Mouse (Mus musculus) heart, embryonic 11.5 days (tissue): ENCODE measurements around the gene Gm17387. TPM values are rescaled to one million over a fixed set of nuclear protein-coding genes. Genes with fewer than 3 reads are reported as not detected.

Source experiments
- ATAC-seq: fragments of 200-750 bp; cut with Nextera tagmentation; replicated peaks from 2 replicates; pipeline ENCODE4 v1.8.0; 2017; ENCODE audit warnings: moderate library complexity; ENCODE audit not compliant: insufficient number of reproducible peaks, low FRiP score, low TSS enrichment
- H3K27ac ChIP-seq: fragments of 300-500 bp; sonication (generic); 2 replicates; pipeline ENCODE4 v1.5.1; 2014; ENCODE audit warnings: mild to moderate bottlenecking, low read depth, low read length
- H3K27me3 ChIP-seq: fragments of 300-500 bp; sonication (generic); 2 replicates; pipeline ENCODE4 v1.6.1; 2014; ENCODE audit warnings: mild to moderate bottlenecking, low read length, mixed read lengths; ENCODE audit not compliant: control insufficient read depth, insufficient read depth
- H3K36me3 ChIP-seq: fragments of 300-500 bp; sonication (generic); 2 replicates; pipeline ENCODE4 v1.6.1; 2014; ENCODE audit warnings: mild to moderate bottlenecking, low read length, moderate library complexity, mixed read lengths; ENCODE audit not compliant: control insufficient read depth, insufficient read depth
- H3K4me1 ChIP-seq: fragments of 300-500 bp; sonication (generic); 2 replicates; pipeline ENCODE4 v1.6.1; 2014; ENCODE audit warnings: low read length; ENCODE audit not compliant: control insufficient read depth, insufficient read depth
- H3K4me2 ChIP-seq: fragments of 300-500 bp; sonication (generic); 2 replicates; pipeline ENCODE4 v1.6.1; 2014; ENCODE audit warnings: mild to moderate bottlenecking, moderate library complexity
- H3K4me3 ChIP-seq: fragments of 300-500 bp; sonication (generic); 2 replicates; pipeline ENCODE4 v1.5.1; 2014; ENCODE audit warnings: low read depth, low read length
- H3K9ac ChIP-seq: fragments of 300-500 bp; sonication (generic); 2 replicates; pipeline ENCODE4 v1.6.1; 2014; ENCODE audit warnings: mild to moderate bottlenecking, low read depth, low read length, moderate library complexity
- H3K9me3 ChIP-seq: fragments of 300-500 bp; sonication (generic); replicated peaks from 2 replicates; pipeline ENCODE4 v1.6.1; 2016; ENCODE audit warnings: low read length; ENCODE audit not compliant: control insufficient read depth
- WGBS: fragments of 180-500 bp; shearing (Covaris S2); extraction: QIAGEN DNeasy Blood & Tissue Kit; methylation state at CpG from one replicate; pipeline ENCODE4 v1.1.7; 2014; ENCODE audit not compliant: insufficient replicate concordance; 5-methylcytosine and 5-hydroxymethylcytosine counted together
- polyA plus RNA-seq: library from polyadenylated mRNA; unstranded; fragments of >200 nt; fragmentation: Nextera tagmentation; extraction: Ambion mirVana; gene quantifications from 2 replicates; pipeline ENCODE4 v1.2.1, GENCODE M21; 2014

Gene Gm17387
- polyA plus RNA-seq, 1 experiment from 2014 or later: not detected

DNA sequence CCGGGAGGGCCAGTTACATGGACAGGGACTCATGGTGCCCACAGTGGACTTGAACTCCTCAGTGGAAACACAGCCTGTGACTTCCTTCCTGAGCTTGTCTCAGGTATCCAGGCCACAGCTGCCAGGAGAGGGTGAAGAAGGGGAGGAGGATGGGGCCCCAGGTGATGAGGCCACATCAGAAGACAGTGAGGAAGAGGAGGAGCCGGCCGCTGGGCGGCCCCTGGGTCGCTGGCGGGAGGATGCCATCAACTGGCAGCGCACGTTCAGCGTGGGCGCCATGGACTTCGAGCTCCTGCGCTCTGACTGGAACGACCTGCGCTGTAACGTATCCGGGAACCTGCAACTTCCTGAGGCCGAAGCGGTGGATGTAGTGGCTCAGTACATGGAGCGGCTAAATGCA lies 39.4 kb downstream of the Gm17387 start:
- Histone ChIP-seq H3K4me3 (no peak overlapping the region), H3K4me1 (peaks cover 4% of the 10 kb centered on the region), H3K36me3 (no peaks in the 10 kb centered on the region), H3K27ac (no peak overlapping the region), H3K9ac (no peak overlapping the region), H3K9me3 (no peaks in the 10 kb centered on the region), H3K27me3 (peaks cover 65% of the 10 kb centered on the region), H3K4me2 (no peak overlapping the region)
- ATAC-seq: no peak
- WGBS: 62% methylated on average over 19 of the region's 19 CpGs

DNA sequence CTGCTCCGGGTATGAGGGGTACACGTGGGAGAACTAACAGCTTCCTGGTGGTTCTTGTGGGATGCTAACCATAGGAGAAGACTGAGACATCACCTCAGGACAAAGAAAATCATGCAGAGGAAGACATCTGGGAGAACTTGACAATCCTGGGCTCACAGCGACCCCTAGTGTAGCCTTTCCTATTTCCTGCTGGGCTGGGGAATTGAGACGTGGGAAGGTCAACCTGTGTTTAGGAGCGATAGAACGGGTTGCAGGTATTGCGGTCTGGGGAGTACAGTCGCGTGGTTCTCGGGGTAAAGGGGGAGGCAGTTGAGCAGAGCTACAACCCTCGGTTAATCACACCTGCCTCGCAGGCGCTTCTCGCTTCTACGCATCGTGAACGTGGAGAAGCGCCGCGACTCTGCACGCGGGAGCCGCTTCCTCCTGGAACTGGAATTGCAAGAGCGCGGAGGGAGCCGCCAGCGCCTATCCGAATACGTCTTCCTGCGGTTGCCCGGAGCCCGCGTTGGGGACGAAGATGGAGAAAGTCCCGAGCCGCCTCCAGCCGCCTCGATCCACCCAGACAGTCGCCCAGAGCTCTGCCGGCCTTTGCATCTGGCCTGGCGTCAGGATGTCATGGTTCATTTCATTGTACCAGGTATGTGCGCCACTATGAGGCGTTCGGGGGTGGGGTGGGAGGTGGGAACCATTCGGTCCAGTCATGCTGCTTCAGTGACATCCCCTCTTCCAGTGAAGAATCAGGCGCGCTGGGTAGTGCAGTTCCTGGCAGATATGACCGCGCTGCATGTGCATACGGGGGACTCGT lies 41.3 kb downstream of the Gm17387 start:
- H3K4me2 ChIP-seq: peak overlapping the region; percentile 78
- under 1% methylated on average over 51 of the region's 51 CpGs for WGBS
- H3K27ac ChIP-seq: no peak overlapping the region
- peaks cover 4% of the 10 kb centered on the region for H3K4me1 ChIP-seq
- H3K36me3 ChIP-seq: no peaks in the 10 kb centered on the region
- H3K4me3 ChIP-seq: peak overlapping the region; percentile 40
- no peak for ATAC-seq
- H3K9ac ChIP-seq: peak overlapping the region; percentile 52
- no peaks in the 10 kb centered on the region for H3K9me3 ChIP-seq
- H3K27me3 ChIP-seq: peaks cover 69% of the 10 kb centered on the region

DNA sequence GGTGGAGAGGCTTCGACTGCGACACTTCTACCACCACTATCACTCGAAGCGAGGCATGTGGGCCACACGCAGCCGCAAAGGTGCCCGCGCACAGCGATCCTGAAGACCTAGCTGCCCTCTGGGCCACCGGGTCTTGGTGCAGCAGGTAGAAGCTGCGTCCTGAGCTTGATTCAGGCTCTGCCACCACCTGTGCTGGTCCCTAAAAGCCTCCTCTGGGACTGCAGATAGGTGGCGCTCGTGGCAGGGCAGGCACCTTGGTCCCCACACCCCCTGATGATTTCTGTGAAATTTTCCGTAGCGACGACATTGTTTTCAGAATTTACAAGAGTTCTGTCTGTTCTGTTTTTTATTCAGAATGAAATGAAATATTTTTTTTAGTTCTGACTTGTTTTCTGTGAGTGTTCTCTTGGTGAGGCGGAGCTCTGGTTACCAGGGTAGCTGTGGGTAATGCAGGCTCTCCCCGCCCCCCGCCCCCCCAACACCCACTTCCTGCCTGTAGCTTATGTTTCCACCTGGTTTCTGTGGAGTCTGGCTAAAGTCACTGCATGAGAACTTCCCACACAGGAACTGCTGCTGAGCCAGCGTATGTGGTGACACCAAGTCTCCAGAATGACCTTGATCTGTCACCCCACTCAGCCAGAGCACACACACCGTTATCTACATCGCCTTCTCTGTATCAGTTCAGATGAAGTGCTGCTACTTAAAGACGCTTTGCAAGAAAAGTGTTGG lies 43.2 kb downstream of the Gm17387 start:
- Histone ChIP-seq H3K27me3 (peaks cover 70% of the 10 kb centered on the region), H3K4me2 (no peak overlapping the region), H3K36me3 (no peaks in the 10 kb centered on the region), H3K27ac (no peak overlapping the region), H3K9ac (no peak overlapping the region), H3K9me3 (no peaks in the 10 kb centered on the region), H3K4me3 (no peak overlapping the region), H3K4me1 (peaks cover 4% of the 10 kb centered on the region)
- WGBS: 18% methylated on average over 23 of the region's 23 CpGs
- no peak for ATAC-seq

DNA sequence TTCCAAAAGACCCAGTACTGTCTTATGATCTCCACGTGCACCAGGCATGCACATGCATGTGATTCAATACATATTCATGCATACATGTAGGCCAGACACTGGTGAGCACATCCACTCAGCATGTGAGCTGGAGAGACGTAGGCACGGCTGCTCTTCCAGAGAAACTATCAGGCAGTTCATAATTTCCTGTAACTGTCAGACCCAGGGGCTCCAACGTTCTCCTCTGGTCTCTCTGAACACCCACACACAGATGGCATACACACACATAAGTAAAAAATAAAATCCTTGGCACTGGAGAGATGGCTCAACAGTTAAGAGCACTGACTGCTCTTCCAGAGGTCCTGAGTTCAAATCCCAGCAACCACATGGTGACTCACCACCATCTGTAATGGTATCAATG lies 44.9 kb downstream of the Gm17387 start:
- no peak for ATAC-seq
- peaks cover 68% of the 10 kb centered on the region for H3K27me3 ChIP-seq
- 75% methylated on average over 4 of the region's 4 CpGs for WGBS

DNA sequence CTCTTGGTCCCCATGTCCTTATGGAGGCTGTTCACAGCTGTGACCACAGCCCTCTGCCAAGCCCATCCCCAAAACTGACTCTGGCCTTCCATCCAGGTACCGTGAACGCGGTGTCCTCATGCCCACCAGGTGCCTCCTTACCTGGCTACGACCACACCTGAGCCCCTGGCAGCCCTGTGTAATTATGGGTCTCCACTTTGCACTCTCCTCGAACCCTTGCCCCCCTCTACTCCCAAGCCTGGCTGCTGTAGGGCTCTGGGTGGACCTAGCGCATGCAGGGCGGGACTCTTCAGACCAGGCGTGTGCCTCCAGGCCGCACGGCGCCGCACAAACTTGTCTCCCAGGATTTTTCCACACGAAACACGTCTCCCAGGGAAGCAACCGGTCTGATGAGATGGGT lies 48.9 kb downstream of the Gm17387 start, which contains the start of gene Pkp3:
Pkp3 (plus strand) TSS at position 378 of the 400 bp plus-strand sequence.
- H3K4me1 ChIP-seq: no peaks in the 10 kb centered on the region
- H3K27me3 ChIP-seq: peaks cover 72% of the 10 kb centered on the region
- no peak within 1 kb of the TSS for H3K27ac ChIP-seq
- WGBS: 82% methylated on average over 15 of the region's 15 CpGs
- no peak within 1 kb of the TSS for H3K9ac ChIP-seq
- H3K4me3 ChIP-seq: no peak within 1 kb of the TSS
- no peak for ATAC-seq
- H3K4me2 ChIP-seq: no peak within 1 kb of the TSS
- H3K36me3 ChIP-seq: no peaks in the 10 kb centered on the region
- H3K9me3 ChIP-seq: no peaks in the 10 kb centered on the region

More for the DNA sequence above, 44.9 kb downstream of the Gm17387 start:
- no peak overlapping the region for H3K27ac ChIP-seq
- no peaks in the 10 kb centered on the region for H3K36me3 ChIP-seq
- no peak overlapping the region for H3K4me2 ChIP-seq
- H3K9ac ChIP-seq: no peak overlapping the region
- no peaks in the 10 kb centered on the region for H3K9me3 ChIP-seq
- H3K4me1 ChIP-seq: peaks cover 4% of the 10 kb centered on the region
- H3K4me3 ChIP-seq: no peak overlapping the region

DNA sequence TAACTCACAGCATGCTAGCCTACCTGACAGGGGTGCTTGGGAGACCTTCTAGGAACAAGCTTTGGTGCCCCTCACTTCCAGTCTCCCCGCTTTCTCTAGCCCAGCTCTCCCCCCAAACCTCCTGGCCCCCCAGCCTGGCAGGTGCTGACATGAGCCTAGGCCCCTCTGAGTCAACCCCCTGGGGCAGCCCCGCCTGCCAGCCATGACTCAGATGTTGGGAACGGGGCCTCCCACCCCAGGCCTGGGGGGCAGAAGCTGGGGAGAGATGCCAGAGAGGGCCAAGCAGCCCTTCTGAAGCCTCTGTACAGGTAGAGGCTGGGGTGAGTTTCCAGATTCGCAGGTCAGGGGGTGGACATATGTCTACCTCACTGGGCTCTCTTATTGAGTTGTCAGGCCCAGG lies 49.9 kb downstream of the Gm17387 start:
- Histone ChIP-seq H3K27me3 (peaks cover 69% of the 10 kb centered on the region), H3K9me3 (no peaks in the 10 kb centered on the region), H3K36me3 (no peaks in the 10 kb centered on the region), H3K27ac (no peak overlapping the region), H3K9ac (no peak overlapping the region), H3K4me3 (no peak overlapping the region), H3K4me1 (no peaks in the 10 kb centered on the region), H3K4me2 (no peak overlapping the region)
- ATAC-seq: no peak
- WGBS: 79% methylated on average over 4 of the region's 4 CpGs

Other genes with a start within 250 kb of the Gm17387 start
- 0.25 and 0.70 TPM in 2 replicates for gene Syce1, start 241.3 kb upstream of the Gm17387 start, polyA plus RNA-seq
- 0.93 and 1.0 TPM in 2 replicates for gene Zfp941, start 207.0 kb upstream of the Gm17387 start, polyA plus RNA-seq
- not detected in 2 replicates for gene Urah, start 194.1 kb upstream of the Gm17387 start, polyA plus RNA-seq
- gene Scgb1c1, start 183.6 kb upstream of the Gm17387 start, polyA plus RNA-seq: not detected in 2 replicates
- not detected in 2 replicates for gene Odf3, start 181.3 kb upstream of the Gm17387 start, polyA plus RNA-seq
- gene Gm45785, start 172.8 kb upstream of the Gm17387 start, polyA plus RNA-seq: not detected in 2 replicates
- 38.9 and 47.8 TPM in 2 replicates for gene Ric8a, start 172.2 kb upstream of the Gm17387 start, polyA plus RNA-seq
- gene Bet1l, start 171.6 kb upstream of the Gm17387 start, polyA plus RNA-seq: 29.4 and 30.8 TPM in 2 replicates
- gene Psmd13, start 147.2 kb upstream of the Gm17387 start, polyA plus RNA-seq: 102 and 139 TPM in 2 replicates
- 31.9 and 34.8 TPM in 2 replicates for gene Sirt3, start 146.8 kb upstream of the Gm17387 start, polyA plus RNA-seq
- 69.2 and 75.4 TPM in 2 replicates for gene Cox8b, start 128.7 kb upstream of the Gm17387 start, polyA plus RNA-seq
- not detected in 2 replicates for gene Nlrp6, start 108.2 kb upstream of the Gm17387 start, polyA plus RNA-seq
- gene Pgghg, start 87.7 kb upstream of the Gm17387 start, polyA plus RNA-seq: 11.1 and 12.0 TPM in 2 replicates
- 0.34 TPM in 1 of 2 replicates, not detected in the other for gene Ifitm5, start 78.8 kb upstream of the Gm17387 start, polyA plus RNA-seq
- gene Gm45717, start 73.2 kb upstream of the Gm17387 start, polyA plus RNA-seq: 0.46 TPM in 1 of 2 replicates, not detected in the other
- gene Ifitm2, start 73.1 kb upstream of the Gm17387 start, polyA plus RNA-seq: 420 and 429 TPM in 2 replicates
- 4.8 and 7.6 TPM in 2 replicates for gene Ifitm1, start 61.9 kb upstream of the Gm17387 start, polyA plus RNA-seq
- 32.5 and 36.2 TPM in 2 replicates for gene Ifitm3, start 18.4 kb upstream of the Gm17387 start, polyA plus RNA-seq
- 0.26 TPM in 1 of 2 replicates, not detected in the other for gene Ifitm6, start 11.2 kb upstream of the Gm17387 start, polyA plus RNA-seq
- gene B4galnt4, start 32.0 kb downstream of the Gm17387 start, polyA plus RNA-seq: 1.4 and 2.6 TPM in 2 replicates
- gene Pkp3, start 49.1 kb downstream of the Gm17387 start, polyA plus RNA-seq: 0.67 and 0.68 TPM in 2 replicates
- 2.3 and 3.0 TPM in 2 replicates for gene Sigirr, start 71.4 kb downstream of the Gm17387 start, polyA plus RNA-seq
- gene Ano9, start 88.7 kb downstream of the Gm17387 start, polyA plus RNA-seq: 0.31 TPM in 1 of 2 replicates, not detected in the other
- gene Ptdss2, start 93.3 kb downstream of the Gm17387 start, polyA plus RNA-seq: 65.0 and 71.2 TPM in 2 replicates
- 95.3 and 103 TPM in 2 replicates for gene Rnh1, start 143.7 kb downstream of the Gm17387 start, polyA plus RNA-seq
- 73.1 and 80.9 TPM in 2 replicates for gene Hras, start 164.9 kb downstream of the Gm17387 start, polyA plus RNA-seq
- gene Lrrc56, start 165.0 kb downstream of the Gm17387 start, polyA plus RNA-seq: 1.6 TPM in 2 replicates
- 0.46 and 0.99 TPM in 2 replicates for gene Lmntd2, start 184.9 kb downstream of the Gm17387 start, polyA plus RNA-seq
- 14.3 and 17.5 TPM in 2 replicates for gene Rassf7, start 186.7 kb downstream of the Gm17387 start, polyA plus RNA-seq
- gene Phrf1, start 199.7 kb downstream of the Gm17387 start, polyA plus RNA-seq: 50.2 and 51.1 TPM in 2 replicates
- 0.99 and 1.2 TPM in 2 replicates for gene Irf7, start 237.3 kb downstream of the Gm17387 start, polyA plus RNA-seq
- not detected in 2 replicates for gene Cdhr5, start 247.7 kb downstream of the Gm17387 start, polyA plus RNA-seq